Mouse (Mus musculus) embryonic fibroblast, embryonic 13.5 days (primary cell): ENCODE data around the gene Arhgap23. TPM values are rescaled to one million over a fixed set of nuclear protein-coding genes. Genes with fewer than 3 reads are reported as not detected.
A peak's percentile ranks its signal among the peaks of the same experiment; 100 is the strongest.

Experiments
- H3K27ac ChIP-seq: 2 replicates; pipeline ENCODE4 v1.5.1; 2012; ENCODE audit warnings: low read length, control low read depth, inconsistent platforms; ENCODE audit not compliant: insufficient read depth
- H3K4me1 ChIP-seq: 2 replicates; pipeline ENCODE4 v1.6.1; 2011; ENCODE audit warnings: low read length; ENCODE audit not compliant: control insufficient read depth, insufficient read depth
- H3K4me3 ChIP-seq: 2 replicates; pipeline ENCODE4 v1.5.1; 2011; ENCODE audit warnings: mild to moderate bottlenecking, control low read depth, low read length; ENCODE audit not compliant: insufficient read depth
- CTCF ChIP-seq: IDR thresholded peaks from 2 replicates; pipeline ENCODE4 v1.5.1; 2011; ENCODE audit warnings: mild to moderate bottlenecking, control low read depth, low read length, moderate library complexity, borderline replicate concordance; ENCODE audit not compliant: insufficient read depth
- POLR2A ChIP-seq: IDR thresholded peaks from 2 replicates; pipeline ENCODE4 v1.6.1; 2011; ENCODE audit warnings: low read depth, mild to moderate bottlenecking, control low read depth, low read length, moderate library complexity
- polyA plus RNA-seq: library from polyadenylated mRNA; stranded (reverse); fragments of >200 nt; gene quantifications from 2 replicates; pipeline ENCODE4 v1.2.4, GENCODE M21; 2011; ENCODE audit warnings: low read depth; ENCODE audit not compliant: missing spikeins, insufficient read length

Arhgap23 gene
- polyA plus RNA-seq, 1 experiment, result 49.2 TPM

GRCm38 (mm10) chr11:97389127-97389526 is 26.2 kb upstream of the Arhgap23 start:
- Histone ChIP-seq H3K4me3 (no peak overlapping the region), H3K4me1 (no peaks in the 10 kb centered on the region), H3K27ac (no peak overlapping the region)
- TF ChIP-seq POLR2A (no peak), CTCF (no peak)

GRCm38 (mm10) chr11:97393658-97394057 is 21.7 kb upstream of the Arhgap23 start:
- H3K4me1 ChIP-seq, result no peaks in the 10 kb centered on the region
- TF ChIP-seq POLR2A (no peak), CTCF (no peak)
- no peak overlapping the region for H3K27ac ChIP-seq
- no peak overlapping the region for H3K4me3 ChIP-seq

- TF ChIP-seq CTCF (no peak), POLR2A (no peak)
Observed at GRCm38 (mm10) chr11:97394146-97394545, 21.2 kb upstream of the Arhgap23 start.

GRCm38 (mm10) chr11:97398506-97398905 is 16.8 kb upstream of the Arhgap23 start:
- TF ChIP-seq POLR2A (no peak), CTCF (no peak)
- no peak overlapping the region for H3K4me3 ChIP-seq
- H3K27ac ChIP-seq, result no peak overlapping the region
- no peaks in the 10 kb centered on the region for H3K4me1 ChIP-seq

More at GRCm38 (mm10) chr11:97394146-97394545, 21.2 kb upstream of the Arhgap23 start:
- Histone ChIP-seq H3K27ac (no peak overlapping the region), H3K4me1 (no peaks in the 10 kb centered on the region), H3K4me3 (no peak overlapping the region)

GRCm38 (mm10) chr11:97399958-97400710 is 15.2 kb upstream of the Arhgap23 start:
- Histone ChIP-seq H3K4me1 (no peaks in the 10 kb centered on the region), H3K4me3 (no peak overlapping the region), H3K27ac (no peak overlapping the region)
- TF ChIP-seq POLR2A, result peak; percentile 46; the same call in 1 of the 2 replicates
- peak; percentile 91 for TF ChIP-seq CTCF

GRCm38 (mm10) chr11:97401082-97401481 is 14.3 kb upstream of the Arhgap23 start:
- no peak for TF ChIP-seq CTCF
- TF ChIP-seq POLR2A, result no peak
- H3K4me3 ChIP-seq, result no peak overlapping the region
- H3K27ac ChIP-seq, result peak overlapping the region; percentile 78
- peaks cover 8% of the 10 kb centered on the region; the same call in 1 of the 2 replicates for H3K4me1 ChIP-seq

- Histone ChIP-seq H3K4me1 (peaks cover 11% of the 10 kb centered on the region; the same call in 1 of the 2 replicates), H3K27ac (peak overlapping the region; percentile 78)
- no peak for TF ChIP-seq CTCF
- no peak for TF ChIP-seq POLR2A
Observed at GRCm38 (mm10) chr11:97401686-97402435, 13.5 kb upstream of the Arhgap23 start.

GRCm38 (mm10) chr11:97402746-97403145 is 12.6 kb upstream of the Arhgap23 start:
- Histone ChIP-seq H3K4me3 (no peak overlapping the region), H3K4me1 (peaks cover 11% of the 10 kb centered on the region; the same call in 1 of the 2 replicates), H3K27ac (no peak overlapping the region)
- TF ChIP-seq CTCF, result no peak
- no peak for TF ChIP-seq POLR2A

More at GRCm38 (mm10) chr11:97401686-97402435, 13.5 kb upstream of the Arhgap23 start:
- no peak overlapping the region for H3K4me3 ChIP-seq

GRCm38 (mm10) chr11:97403614-97404183 is 11.6 kb upstream of the Arhgap23 start:
- TF ChIP-seq POLR2A (no peak), CTCF (no peak)
- no peak overlapping the region for H3K27ac ChIP-seq
- peaks cover 11% of the 10 kb centered on the region; the same call in 1 of the 2 replicates for H3K4me1 ChIP-seq
- no peak overlapping the region for H3K4me3 ChIP-seq
